Mouse (Mus musculus) thymus, postnatal 36 days (tissue): Measurements from ENCODE around the gene Rhbdf2.
"Not testable (repeated sequence)": the region's sequence is repeated elsewhere in the genome, so short reads cannot be mapped to it uniquely, and the experiment has no call there.

ENCODE experiments used
- DNase-seq, 2 experiments: peaks; one replicate each; pipeline ENCODE4 v3.0.0; 2022; ENCODE audit warnings: mixed read lengths in 2 of 2

Rhbdf2 gene

DNA sequence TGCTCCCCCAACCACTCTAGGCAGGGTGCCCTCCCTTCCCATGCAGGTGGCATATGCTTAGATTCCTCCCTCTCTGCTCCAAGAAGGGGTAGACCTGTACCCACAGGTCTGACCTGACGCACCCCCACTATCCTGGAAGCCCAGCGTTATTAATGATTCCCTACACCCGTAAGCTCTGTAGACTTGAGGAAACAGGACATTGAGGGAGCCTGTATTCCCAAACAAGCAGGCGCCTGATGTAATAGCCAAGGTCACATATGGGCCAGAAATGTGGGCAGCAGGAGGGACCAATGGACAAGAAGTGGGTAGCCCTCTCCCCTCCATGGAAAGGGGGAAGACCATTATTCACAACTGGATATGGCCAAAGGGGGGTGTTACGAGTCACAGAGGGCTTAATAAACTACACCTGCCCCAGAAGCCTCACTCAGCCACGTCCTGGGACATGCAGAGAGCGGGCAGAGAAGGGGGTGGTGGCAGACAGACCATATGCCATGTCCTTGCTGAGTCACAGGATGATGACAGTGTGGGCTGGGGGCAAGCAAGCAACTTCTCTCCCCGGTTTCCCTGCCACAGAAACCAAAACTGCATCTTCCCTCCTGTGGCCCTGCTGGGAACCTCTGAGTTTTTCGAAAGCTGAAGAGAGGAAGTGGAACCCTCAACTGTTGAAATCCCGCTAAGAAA, 10.2 kb downstream of the Rhbdf2 start:
- no peak for DNase-seq

DNA sequence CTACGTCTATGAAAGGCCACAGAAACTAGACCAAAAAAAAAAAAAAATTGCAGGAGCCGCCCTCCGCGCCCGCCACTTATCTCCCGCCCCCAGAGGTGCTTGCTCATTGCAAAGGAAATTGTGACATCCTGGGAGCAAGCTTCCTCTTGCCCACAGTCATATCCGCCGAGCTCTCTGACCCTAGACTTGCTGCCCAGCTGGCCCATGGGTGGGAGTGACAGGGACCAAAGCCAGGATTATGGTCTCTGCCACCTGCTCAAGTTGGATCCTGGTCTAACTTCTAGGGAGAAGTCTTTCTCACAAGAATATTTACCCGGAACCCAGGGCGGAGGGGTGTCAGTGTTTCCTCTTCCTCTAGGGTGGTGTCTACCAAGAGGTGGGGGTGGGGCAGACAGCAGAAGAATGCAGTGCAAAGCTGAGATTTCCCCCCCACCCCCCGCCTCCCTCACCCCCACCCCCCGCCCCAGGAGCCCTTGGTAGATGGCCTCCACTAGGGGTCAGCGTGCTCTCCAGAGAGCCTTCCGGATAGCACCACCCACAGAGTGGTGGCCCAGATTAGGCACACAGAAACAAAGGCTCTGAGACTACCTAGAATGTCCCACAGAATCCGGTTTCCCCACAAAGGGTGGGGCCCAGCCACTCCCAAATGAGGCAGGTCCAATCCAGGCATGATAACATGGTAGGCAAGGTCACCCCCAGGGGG, 10.9 kb downstream of the Rhbdf2 start:
- DNase-seq, result peak; percentile 35 to 50

DNA sequence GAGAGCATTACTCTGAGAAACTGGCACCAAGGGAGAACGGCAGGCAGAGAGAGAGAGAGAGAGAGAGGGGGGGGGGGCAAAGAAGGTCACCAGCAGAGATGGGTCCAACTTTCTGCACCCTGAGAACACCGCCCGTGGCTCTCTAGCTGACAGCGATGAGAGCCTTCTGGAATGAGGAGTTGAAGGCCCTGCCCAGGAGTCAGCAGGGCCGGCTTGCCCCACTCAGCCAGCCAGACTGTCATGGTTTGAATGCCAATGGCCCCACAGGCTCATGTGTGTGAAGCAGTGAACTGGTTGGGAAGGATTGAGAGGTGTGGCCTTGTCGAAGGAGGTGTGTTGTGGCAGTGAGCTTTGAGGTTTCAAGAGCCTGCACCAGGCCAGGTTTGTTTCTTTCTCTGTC, 13.6 kb downstream of the Rhbdf2 start:
- no peak for DNase-seq

DNA sequence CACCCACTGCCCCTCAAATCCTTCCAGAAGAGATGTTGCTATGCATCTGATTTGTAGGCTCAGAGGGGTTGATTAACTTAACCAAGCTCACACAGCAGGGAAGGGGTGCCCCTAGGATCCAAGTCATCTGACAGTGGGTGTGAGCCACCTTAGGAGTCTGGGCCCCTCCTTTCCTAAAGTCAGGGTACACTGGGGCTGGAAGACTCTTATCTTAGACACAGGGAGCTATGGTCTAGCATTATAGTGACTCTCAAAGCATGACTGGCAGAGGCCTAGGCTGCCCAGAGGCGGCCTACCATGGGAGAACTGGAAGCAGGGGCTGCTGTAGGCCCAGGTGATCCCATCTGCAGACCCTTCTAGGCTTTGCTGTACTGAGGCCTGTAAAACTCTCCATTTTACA, 14.3 kb downstream of the Rhbdf2 start:
- no peak for DNase-seq

DNA sequence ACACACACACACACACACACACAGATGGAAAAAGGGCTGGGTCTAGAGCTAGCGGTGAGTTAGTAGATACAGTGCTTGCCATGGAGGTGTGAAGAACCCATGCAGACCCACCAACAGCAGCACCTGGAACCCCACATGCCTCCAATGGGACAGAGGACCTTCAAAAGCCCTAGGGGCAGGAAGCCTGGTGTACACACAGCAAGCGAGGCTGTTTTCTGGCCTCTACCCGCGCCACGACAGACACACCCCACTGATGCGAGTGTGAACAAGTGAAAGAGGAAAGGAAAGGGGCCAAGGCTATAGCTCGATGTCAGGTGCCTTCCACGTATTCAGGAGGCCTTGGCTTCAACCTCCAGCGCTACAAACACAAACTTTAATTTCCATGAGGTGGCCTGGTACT, 14.9 kb downstream of the Rhbdf2 start:
- no peak for DNase-seq

DNA sequence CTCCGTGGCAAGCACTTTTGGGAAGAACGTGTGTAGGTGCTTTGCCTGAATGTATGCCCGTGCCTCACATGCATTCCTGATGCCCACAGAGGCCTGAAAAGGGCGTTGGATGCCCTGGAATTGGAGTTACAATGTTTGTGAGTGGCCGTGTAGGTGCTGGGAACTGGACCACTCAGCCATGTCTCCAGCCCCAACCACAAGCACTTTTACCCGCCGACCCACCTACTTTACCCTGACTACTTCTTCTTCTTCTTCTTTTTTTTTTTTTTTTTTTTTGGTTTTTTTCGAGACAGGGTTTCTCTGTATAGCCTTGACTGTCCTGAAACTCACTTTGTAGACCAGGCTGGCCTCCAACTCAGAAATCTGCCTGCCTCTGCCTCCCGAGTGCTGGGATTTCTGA, 15.7 kb downstream of the Rhbdf2 start:
- not testable (repeated sequence) for DNase-seq

DNA sequence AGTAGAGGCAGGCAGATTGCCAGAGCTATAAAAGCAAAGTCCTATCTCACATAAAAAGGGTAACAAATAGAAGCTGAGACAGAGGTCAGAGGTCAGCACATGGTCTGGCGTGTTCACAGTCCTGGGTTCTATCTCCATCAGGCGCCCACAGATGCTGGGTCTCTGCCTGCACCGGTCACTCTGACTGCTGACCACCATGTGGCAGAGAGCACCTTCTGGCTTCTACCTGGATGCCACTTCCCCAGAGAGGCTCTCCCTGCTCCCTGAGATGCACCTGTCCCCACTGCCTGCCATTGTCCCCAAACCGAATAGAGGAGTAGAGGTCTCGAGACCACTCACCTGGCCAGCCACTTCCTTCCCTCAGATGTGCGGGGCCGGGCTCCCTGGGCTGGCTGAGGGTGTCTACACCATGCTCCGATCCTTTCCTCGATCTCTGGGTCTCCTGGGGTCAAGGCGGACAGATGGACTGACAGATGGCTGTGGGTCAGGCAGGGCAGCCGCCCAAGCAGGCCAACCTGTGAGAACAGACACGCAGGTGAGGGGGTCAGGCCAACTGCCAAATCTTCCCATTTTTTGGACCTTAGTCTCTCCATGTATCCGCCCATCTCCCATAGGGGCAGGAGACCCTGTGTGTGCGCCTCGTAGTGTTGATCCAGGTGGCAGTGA, 16.7 kb downstream of the Rhbdf2 start:
- no peak for DNase-seq

DNA sequence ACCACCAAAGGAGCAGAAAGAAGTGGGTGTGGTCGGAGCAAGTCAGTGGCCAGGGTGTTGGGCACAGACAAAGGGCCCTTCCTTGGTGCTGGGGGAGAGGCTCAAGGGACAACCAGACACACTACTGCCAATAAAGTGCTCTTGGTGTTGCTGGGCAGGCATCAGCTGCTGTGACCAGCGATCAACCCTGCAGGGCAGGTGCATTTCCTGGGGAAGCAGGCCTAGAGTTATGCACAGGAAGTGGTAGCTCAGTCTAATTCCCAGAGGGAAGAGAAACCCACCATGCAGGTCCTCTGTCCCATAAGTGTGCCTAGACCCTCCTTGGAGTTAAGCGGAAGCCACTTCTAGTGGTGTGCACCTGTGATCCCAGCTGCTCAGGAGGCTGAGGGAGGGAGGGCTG, 19.1 kb downstream of the Rhbdf2 start:
- DNase-seq, result peak in 1 of 2 experiments; percentile 45

DNA sequence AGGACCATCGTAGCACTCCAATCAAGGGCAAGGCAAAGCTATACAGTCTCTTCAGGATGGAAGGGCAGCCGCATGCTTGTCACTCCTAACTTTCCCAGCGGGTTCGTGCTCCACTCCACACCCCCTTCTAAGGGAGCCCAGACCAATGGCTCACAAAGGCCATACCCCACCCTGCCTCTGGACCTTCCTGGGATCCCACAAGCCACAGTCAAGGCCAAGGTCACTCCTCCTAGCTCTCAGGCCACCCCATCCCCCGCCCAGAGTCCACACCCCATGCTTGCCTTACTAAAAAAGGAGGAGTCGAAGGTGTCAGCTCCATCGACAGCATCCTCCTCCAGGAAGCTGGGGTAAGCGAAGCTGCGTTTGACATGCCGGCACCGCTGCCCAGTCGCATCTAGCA, 22.7 kb downstream of the Rhbdf2 start:
- DNase-seq, result no peak

DNA sequence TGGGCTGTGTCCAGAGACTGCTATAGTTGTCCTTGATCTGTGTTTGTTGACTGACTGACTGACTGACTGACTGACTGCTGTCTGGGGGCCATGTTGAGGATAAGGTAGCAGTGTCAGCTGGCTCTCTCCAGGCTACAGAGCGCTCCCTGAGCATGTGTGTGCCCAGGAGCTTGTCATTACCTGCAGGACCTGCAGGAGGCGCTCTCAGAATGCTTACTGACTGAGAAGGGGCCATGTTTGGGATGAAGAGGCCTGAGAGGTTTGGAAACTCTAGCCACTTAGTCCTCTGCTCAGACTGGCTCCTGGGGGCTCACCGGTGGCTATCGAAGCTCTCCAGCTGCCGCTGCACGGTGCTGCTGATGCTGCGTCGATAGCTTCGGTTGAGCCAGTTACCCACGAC, 23.5 kb downstream of the Rhbdf2 start:
- no peak for DNase-seq

DNA sequence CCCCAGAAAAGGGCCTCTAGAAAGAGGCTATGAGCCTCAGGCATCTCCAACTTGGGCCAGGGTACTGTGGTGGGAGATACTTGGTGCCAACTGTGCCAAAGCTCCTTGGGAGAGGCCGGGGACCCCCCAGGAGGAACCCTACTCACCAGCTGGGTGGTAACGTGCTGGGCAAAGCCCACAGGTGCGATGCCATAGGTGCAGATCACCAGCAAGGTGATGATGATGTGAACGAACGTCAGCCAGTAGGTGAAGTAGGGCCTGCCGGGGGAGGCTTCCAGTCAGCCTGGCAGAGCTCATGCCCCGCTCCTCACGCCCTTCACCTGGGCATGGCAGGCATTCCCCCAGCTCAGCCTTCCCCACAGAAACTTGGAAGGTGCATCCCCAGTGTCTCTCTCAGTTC, 24.8 kb downstream of the Rhbdf2 start:
- no peak for DNase-seq

DNA sequence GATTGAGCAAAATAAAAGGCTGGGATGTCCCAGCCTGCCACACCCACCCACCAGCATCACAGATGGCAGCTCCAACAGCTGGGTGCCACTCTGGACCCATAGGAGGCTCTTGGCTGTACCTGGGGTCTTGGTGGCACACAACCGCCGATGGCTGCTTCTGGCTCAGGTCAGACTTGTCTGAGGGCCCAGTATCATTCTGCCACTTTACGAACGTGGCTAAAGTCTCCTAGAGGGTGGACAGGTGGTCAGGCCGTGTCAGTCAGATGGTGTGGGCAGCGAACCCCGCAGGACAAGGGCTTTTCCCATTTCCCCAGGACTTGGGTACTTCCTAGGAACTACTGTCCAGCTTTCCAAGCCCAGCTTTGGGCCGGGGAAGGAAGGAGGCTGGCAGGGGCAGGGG, 25.7 kb downstream of the Rhbdf2 start:
- DNase-seq, result no peak

DNA sequence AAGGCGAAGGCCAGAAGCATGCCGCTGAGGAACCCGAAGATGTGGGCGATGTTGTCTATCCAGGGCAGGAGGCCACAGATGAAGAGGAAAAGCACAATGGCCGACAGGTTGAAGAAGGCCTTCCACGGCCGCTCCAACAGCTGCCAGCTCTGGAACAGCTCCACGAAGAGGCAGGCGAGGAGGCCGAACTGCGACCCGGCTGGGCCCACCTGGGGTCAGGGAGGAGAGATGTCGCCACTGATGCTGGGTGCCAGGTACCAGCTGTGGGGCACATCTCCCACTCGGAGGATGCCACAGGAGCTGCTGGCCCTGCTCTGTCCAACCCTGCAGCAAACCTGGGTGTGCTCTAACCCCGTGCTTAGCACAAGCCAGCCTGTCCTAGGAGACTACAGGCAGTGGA, 27.6 kb downstream of the Rhbdf2 start:
- DNase-seq, result no peak

DNA sequence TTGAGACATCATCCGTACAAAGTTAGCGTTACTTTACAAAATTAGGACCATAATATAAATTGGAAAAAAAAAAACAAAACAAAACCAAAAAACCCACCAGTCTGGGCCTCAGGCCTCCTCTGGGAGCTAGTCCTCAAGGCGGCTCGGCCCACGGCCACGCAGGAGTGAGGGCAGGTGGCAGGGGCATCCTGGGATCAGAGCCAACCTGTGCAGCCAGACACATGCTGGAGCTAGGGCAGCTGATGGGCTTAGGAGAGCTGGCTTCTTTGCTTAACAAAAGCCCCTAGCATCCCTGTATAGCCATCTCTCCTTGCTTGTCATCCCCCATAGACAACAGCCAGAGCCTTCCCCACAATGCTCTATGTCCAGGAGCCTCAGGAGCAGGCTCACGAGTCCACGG, 28.6 kb downstream of the Rhbdf2 start:
- DNase-seq, result no peak

DNA sequence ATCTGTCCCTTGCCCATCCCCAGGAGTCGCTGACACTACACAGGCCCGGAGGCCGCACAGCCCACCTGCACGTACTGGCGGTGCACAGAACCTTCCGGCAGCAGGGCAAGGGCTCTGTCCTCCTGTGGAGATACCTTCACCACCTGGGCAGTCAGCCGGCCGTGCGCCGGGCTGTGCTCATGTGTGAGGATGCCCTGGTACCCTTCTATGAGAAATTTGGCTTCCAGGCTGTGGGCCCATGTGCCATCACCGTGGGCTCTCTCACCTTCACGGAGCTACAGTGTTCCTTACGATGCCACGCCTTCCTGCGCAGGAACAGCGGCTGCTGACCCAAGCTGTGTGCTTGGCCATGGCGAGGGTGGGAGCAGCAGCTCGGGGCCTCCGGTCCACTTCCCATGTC, 30.1 kb downstream of the Rhbdf2 start:
- DNase-seq, result no peak

DNA sequence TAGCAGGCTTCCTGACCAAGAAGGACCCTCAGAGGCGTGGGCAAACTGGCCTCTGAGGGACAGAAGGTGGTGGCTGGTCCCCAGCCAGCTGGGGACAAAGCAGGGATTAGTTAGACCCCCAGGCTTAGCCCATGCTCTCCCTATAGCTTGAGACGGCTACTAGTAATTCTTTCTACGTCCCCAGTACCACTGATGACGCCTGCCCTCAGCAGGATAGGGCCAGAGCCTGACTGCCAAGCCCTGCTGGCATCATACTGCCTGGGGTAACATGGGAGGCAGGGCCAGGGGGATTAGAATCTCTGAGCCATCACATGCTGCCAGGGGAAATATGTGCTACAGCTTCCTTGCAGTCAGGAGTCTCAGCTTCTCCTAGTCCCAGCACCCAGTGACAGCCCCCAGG, 33.5 kb downstream of the Rhbdf2 start:
- DNase-seq, result no peak

DNA sequence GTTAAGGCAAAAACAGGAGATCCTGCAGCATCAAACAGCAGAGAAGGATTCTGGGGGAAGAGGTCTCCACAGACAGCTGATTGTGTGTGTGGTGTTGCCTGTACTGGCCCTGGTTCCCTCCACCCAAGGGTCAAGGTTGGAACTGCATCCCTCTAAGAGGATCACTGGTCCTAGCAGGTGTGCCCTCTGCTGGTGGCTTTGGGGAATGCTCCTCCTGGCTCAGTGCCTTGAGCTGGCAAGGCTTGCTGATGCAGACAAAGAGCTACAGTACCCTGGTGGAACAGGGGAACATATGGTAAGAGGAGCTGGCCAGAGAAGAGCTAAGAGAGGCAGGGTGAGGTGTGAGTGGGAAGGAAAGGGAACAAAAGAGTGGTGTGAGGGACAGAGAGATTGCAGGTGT, 34.4 kb downstream of the Rhbdf2 start:
- peak; percentile 82 to 86 for DNase-seq

DNA sequence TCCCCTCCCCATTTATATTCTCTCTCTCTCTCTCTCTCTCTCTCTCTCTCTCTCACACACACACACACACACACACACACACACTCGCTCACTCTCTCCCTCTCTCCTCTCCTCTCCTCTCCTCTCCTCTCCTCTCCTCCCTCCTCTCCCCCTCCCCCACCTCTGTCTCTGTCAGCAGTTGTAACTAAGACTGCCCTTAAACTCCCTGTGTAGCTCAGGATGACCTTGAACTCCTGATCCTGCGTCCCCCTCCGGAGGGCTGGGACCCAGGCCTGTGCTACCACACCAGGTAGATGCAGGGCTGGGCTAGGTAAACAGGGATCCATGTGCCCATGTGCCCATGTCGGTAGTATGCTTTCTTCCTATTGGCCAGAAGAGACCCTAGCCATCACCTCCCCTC, 35.2 kb downstream of the Rhbdf2 start:
- no peak for DNase-seq

DNA sequence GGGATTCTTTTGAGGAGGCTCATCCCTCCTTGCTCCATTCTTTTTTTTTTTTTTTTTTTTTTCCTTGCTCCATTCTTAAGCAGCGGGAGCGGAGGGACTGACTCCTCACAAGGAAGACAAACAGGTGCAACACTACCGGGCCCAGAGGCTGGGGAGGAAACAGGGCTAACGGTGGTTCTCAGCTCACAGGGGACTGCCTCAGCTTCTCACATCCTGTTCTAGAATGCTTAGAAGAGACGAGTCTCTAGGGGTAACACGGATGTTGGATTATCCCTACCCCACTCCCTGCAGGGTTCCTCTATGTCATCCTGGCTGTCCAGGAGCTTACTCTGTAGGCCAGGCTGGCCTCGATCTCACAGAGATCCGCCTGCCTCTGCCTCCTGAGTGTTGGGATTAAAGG, 37.2 kb downstream of the Rhbdf2 start:
- peak; percentile 30 to 53 for DNase-seq

DNA sequence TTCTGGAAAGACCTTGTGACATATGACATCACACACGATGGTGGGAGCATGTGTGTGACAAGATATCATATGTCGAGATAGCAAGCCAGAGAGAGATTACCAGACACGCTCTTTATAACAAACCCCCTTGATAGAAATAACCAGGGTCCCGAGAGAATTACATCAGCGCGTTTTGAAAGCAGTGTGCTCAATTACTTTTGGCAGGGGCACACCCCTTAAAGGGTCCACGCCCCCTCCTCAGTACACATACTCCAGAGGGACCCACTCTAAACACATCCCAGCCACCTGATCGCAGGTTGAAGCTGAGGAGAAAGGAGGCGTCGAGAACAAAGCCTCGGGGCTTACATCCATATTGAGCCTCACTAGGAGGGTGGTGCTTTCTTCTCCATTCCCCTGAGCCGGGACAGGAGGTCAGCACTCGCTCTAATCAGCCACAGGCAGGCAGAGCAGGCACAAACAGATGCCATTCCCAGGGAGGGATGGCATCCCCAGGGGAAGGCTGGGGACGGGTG, 37.7 kb downstream of the Rhbdf2 start:
- DNase-seq, result no peak

DNA sequence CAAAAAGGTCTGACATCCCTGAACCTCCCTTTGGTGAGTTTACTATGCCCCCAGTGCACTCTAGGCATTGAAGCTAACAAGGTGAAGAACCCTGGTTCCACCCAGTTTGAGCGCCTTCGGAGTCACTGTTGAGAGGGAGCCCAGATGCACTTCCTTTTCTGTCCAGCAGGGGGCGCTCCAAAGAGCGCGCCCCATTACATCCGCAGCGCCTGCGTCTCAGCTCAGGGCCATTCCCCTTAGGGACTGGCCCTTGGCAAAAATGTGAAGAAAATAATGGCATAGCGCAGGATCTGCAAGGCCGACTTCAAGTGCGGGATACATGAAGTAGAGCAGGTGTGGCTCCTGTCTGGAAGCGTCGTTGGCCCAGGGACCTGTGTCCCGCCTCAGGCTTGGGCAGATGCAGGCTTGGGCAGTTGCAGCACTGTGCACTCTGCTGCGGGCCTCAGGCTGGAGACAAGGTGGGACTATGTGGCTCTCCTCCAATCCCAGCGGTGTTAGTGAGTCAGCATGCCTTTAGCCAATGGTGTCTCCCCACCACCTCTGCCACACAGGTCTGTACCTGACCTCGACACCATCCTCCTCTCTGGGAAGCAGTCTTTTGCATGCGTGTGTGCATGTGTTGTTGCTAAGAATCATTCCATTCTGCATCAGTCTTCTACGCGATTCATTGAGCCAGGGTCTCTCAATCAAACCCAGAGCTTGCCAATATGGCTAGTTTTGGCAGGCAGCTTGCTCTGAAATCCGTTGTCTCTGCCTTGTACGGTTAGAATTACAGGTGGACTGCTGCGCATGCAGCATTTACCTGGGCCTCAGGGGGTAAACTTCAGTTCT, 39.8 kb downstream of the Rhbdf2 start:
- peak; percentile 68 to 74 for DNase-seq

DNA sequence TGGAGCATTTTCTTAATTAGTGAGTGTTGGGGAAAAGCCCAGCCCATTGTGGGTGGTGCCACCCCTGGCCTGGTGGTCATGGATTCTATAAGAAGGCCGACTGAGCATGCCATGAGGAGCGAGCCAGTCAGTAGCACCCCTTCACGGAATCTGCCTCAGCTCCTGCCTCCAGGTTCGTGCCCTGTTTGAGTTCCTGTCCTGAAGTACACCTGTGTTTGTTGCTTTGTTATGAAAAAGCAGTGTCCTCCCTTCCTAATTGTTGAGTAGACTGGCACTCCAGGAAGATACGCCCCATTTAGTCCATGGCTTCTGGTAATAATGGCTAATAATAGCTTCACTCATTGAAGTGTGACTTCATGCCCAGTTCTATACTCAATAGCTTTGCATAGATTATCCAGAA, 40.5 kb downstream of the Rhbdf2 start, which contains the start of gene Aanat:
TSS of gene Aanat (plus strand) at position 123 of the 400 bp plus-strand sequence.
- no peak for DNase-seq

DNA sequence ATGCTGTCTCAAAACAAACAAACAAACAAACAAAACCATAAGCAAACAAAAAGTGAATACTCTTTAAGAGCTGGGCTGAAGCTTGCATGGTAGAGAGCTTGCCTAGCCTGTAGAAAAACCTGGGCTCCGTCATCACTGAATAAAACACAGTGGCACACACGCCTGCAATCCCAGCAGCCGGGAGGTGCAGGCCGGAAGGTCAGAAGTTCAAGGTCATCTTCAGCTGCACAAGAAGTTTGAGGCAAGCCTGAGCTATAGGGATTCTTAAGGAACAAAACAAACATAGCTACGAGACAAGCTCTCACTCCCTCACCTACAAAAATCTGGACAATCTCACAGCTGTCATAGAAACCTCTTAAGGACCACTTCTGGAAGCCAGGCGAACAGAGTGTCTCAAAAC, 41.1 kb downstream of the Rhbdf2 start:
- no peak for DNase-seq
